Mouse (Mus musculus): Measurements from ENCODE around the gene Ppt2. TPM values are rescaled to one million over a fixed set of nuclear protein-coding genes. Genes with fewer than 3 reads are reported as not detected.

Gene Ppt2
- polyA plus RNA-seq, 1 experiment from 2014 or later: 23.9 TPM

GRCm38 (mm10) chr17:34578070-34578469, 50.2 kb downstream of the Ppt2 start:
- no peak for ATAC-seq (ENCODE audit: low read depth)
- Histone ChIP-seq H3K9ac (ENCODE audit: low read length) (no peak overlapping the region), H3K4me2 (ENCODE audit: low read depth, low read length) (no peak overlapping the region), H3K4me3 (ENCODE audit: low read length) (no peak overlapping the region), H3K4me1 (replicated peaks; ENCODE audit: control insufficient read depth, insufficient read depth, low read length) (no peaks in the 10 kb centered on the region), H3K27me3 (ENCODE audit: control insufficient read depth, insufficient read depth, low read depth, low read length) (no peaks in the 10 kb centered on the region), H3K9me3 (ENCODE audit: control insufficient read depth, low read length) (no peaks in the 10 kb centered on the region), H3K27ac (ENCODE audit: low read length) (no peak overlapping the region), H3K36me3 (ENCODE audit: control insufficient read depth, insufficient read depth, low read length) (no peaks in the 10 kb centered on the region)
- 93% methylated on average over 3 of the region's 3 CpGs for WGBS

- H3K27me3 ChIP-seq (ENCODE audit: control insufficient read depth, insufficient read depth, low read depth, low read length): no peaks in the 10 kb centered on the region
- no peak for ATAC-seq (ENCODE audit: low read depth)
- WGBS: 46% methylated on average over 5 of the region's 5 CpGs
- H3K36me3 ChIP-seq (ENCODE audit: control insufficient read depth, insufficient read depth, low read length): no peaks in the 10 kb centered on the region
- no peaks in the 10 kb centered on the region for H3K4me1 ChIP-seq (replicated peaks; ENCODE audit: control insufficient read depth, insufficient read depth, low read length)
- H3K9ac ChIP-seq (ENCODE audit: low read length): no peak overlapping the region
- H3K4me2 ChIP-seq (ENCODE audit: low read depth, low read length): no peak overlapping the region
- H3K9me3 ChIP-seq (ENCODE audit: control insufficient read depth, low read length): no peaks in the 10 kb centered on the region
- H3K4me3 ChIP-seq (ENCODE audit: low read length): no peak overlapping the region
- no peak overlapping the region for H3K27ac ChIP-seq (ENCODE audit: low read length)
Observed at GRCm38 (mm10) chr17:34576577-34576976, 51.7 kb downstream of the Ppt2 start.

- no peaks in the 10 kb centered on the region for H3K4me1 ChIP-seq (replicated peaks; ENCODE audit: control insufficient read depth, insufficient read depth, low read length)
- H3K4me2 ChIP-seq (ENCODE audit: low read depth, low read length): no peak overlapping the region
- no peaks in the 10 kb centered on the region for H3K36me3 ChIP-seq (ENCODE audit: control insufficient read depth, insufficient read depth, low read length)
- H3K27me3 ChIP-seq (ENCODE audit: control insufficient read depth, insufficient read depth, low read depth, low read length): no peaks in the 10 kb centered on the region
- 15% methylated on average over 15 of the region's 15 CpGs for WGBS
- H3K9me3 ChIP-seq (ENCODE audit: control insufficient read depth, low read length): no peaks in the 10 kb centered on the region
- no peak overlapping the region for H3K9ac ChIP-seq (ENCODE audit: low read length)
- no peak overlapping the region for H3K4me3 ChIP-seq (ENCODE audit: low read length)
- no peak for ATAC-seq (ENCODE audit: low read depth)
- H3K27ac ChIP-seq (ENCODE audit: low read length): no peak overlapping the region
Observed at GRCm38 (mm10) chr17:34572361-34572760, 55.9 kb downstream of the Ppt2 start.

- no peak overlapping the region for H3K4me2 ChIP-seq (ENCODE audit: low read depth, low read length)
- H3K9ac ChIP-seq (ENCODE audit: low read length): no peak overlapping the region
- 11% methylated on average over 5 of the region's 5 CpGs for WGBS
- H3K27me3 ChIP-seq (ENCODE audit: control insufficient read depth, insufficient read depth, low read depth, low read length): no peaks in the 10 kb centered on the region
- no peak for ATAC-seq (ENCODE audit: low read depth)
- H3K36me3 ChIP-seq (ENCODE audit: control insufficient read depth, insufficient read depth, low read length): no peaks in the 10 kb centered on the region
- no peak overlapping the region for H3K27ac ChIP-seq (ENCODE audit: low read length)
- H3K4me1 ChIP-seq (replicated peaks; ENCODE audit: control insufficient read depth, insufficient read depth, low read length): no peaks in the 10 kb centered on the region
- H3K4me3 ChIP-seq (ENCODE audit: low read length): no peak overlapping the region
- no peaks in the 10 kb centered on the region for H3K9me3 ChIP-seq (ENCODE audit: control insufficient read depth, low read length)
Observed at GRCm38 (mm10) chr17:34571875-34572274, 56.4 kb downstream of the Ppt2 start.

- no peaks in the 10 kb centered on the region for H3K36me3 ChIP-seq (ENCODE audit: control insufficient read depth, insufficient read depth, low read length)
- no peak overlapping the region for H3K27ac ChIP-seq (ENCODE audit: low read length)
- no peaks in the 10 kb centered on the region for H3K27me3 ChIP-seq (ENCODE audit: control insufficient read depth, insufficient read depth, low read depth, low read length)
- WGBS: 63% methylated on average over 4 of the region's 4 CpGs
- no peak overlapping the region for H3K4me2 ChIP-seq (ENCODE audit: low read depth, low read length)
- no peak for ATAC-seq (ENCODE audit: low read depth)
- H3K9ac ChIP-seq (ENCODE audit: low read length): no peak overlapping the region
- no peaks in the 10 kb centered on the region for H3K9me3 ChIP-seq (ENCODE audit: control insufficient read depth, low read length)
- H3K4me1 ChIP-seq (replicated peaks; ENCODE audit: control insufficient read depth, insufficient read depth, low read length): peaks cover 3% of the 10 kb centered on the region; the same call in 1 of the 2 replicates
- no peak overlapping the region for H3K4me3 ChIP-seq (ENCODE audit: low read length)
Observed at GRCm38 (mm10) chr17:34569919-34570318, 58.4 kb downstream of the Ppt2 start.

GRCm38 (mm10) chr17:34568421-34568820, 59.9 kb downstream of the Ppt2 start:
- no peak overlapping the region for H3K4me3 ChIP-seq (ENCODE audit: low read length)
- peaks cover 10% of the 10 kb centered on the region for H3K4me1 ChIP-seq (replicated peaks; ENCODE audit: control insufficient read depth, insufficient read depth, low read length)
- H3K27ac ChIP-seq (ENCODE audit: low read length): no peak overlapping the region
- no peak overlapping the region for H3K9ac ChIP-seq (ENCODE audit: low read length)
- 64% methylated on average over 13 of the region's 13 CpGs for WGBS
- H3K36me3 ChIP-seq (ENCODE audit: control insufficient read depth, insufficient read depth, low read length): no peaks in the 10 kb centered on the region
- no peak for ATAC-seq (ENCODE audit: low read depth)
- no peaks in the 10 kb centered on the region for H3K27me3 ChIP-seq (ENCODE audit: control insufficient read depth, insufficient read depth, low read depth, low read length)
- no peaks in the 10 kb centered on the region for H3K9me3 ChIP-seq (ENCODE audit: control insufficient read depth, low read length)
- no peak overlapping the region for H3K4me2 ChIP-seq (ENCODE audit: low read depth, low read length)

GRCm38 (mm10) chr17:34567311-34567710, 61.0 kb downstream of the Ppt2 start:
- no peaks in the 10 kb centered on the region for H3K36me3 ChIP-seq (ENCODE audit: control insufficient read depth, insufficient read depth, low read length)
- H3K27me3 ChIP-seq (ENCODE audit: control insufficient read depth, insufficient read depth, low read depth, low read length): no peaks in the 10 kb centered on the region
- no peak overlapping the region for H3K27ac ChIP-seq (ENCODE audit: low read length)
- 44% methylated on average over 9 of the region's 9 CpGs for WGBS
- ATAC-seq (ENCODE audit: low read depth): no peak
- H3K9me3 ChIP-seq (ENCODE audit: control insufficient read depth, low read length): no peaks in the 10 kb centered on the region
- H3K4me1 ChIP-seq (replicated peaks; ENCODE audit: control insufficient read depth, insufficient read depth, low read length): peaks cover 10% of the 10 kb centered on the region
- no peak overlapping the region for H3K9ac ChIP-seq (ENCODE audit: low read length)
- H3K4me3 ChIP-seq (ENCODE audit: low read length): no peak overlapping the region
- no peak overlapping the region for H3K4me2 ChIP-seq (ENCODE audit: low read depth, low read length)

Other genes with a start within 250 kb of the Ppt2 start
- gene BC051142, start 229.7 kb downstream of the Ppt2 start, polyA plus RNA-seq (2015; fragmentation: Nextera tagmentation; extraction: Ambion mirVana): 0.44 TPM in 1 of 2 replicates, not detected in the other
- not detected in 2 replicates for gene Btnl4, start 151.2 kb downstream of the Ppt2 start, polyA plus RNA-seq (2015; fragmentation: Nextera tagmentation; extraction: Ambion mirVana)
- gene Btnl6, start 111.2 kb downstream of the Ppt2 start, polyA plus RNA-seq (2015; fragmentation: Nextera tagmentation; extraction: Ambion mirVana): not detected in 2 replicates
- gene Notch4, start 64.2 kb downstream of the Ppt2 start, polyA plus RNA-seq (2015; fragmentation: Nextera tagmentation; extraction: Ambion mirVana): 9.2 and 10.2 TPM in 2 replicates
- gene Gpsm3, start 38.7 kb downstream of the Ppt2 start, polyA plus RNA-seq (2015; fragmentation: Nextera tagmentation; extraction: Ambion mirVana): 15.4 and 18.3 TPM in 2 replicates
- gene Pbx2, start 37.2 kb downstream of the Ppt2 start, polyA plus RNA-seq (2015; fragmentation: Nextera tagmentation; extraction: Ambion mirVana): 8.5 and 11.4 TPM in 2 replicates
- gene Ager, start 30.6 kb downstream of the Ppt2 start, polyA plus RNA-seq (2015; fragmentation: Nextera tagmentation; extraction: Ambion mirVana): 379 and 478 TPM in 2 replicates
- gene Rnf5, start 24.8 kb downstream of the Ppt2 start, polyA plus RNA-seq (2015; fragmentation: Nextera tagmentation; extraction: Ambion mirVana): 128 and 129 TPM in 2 replicates
- gene Agpat1, start 24.2 kb downstream of the Ppt2 start, polyA plus RNA-seq (2015; fragmentation: Nextera tagmentation; extraction: Ambion mirVana): 52.1 and 56.0 TPM in 2 replicates
- gene Egfl8, start 12.5 kb downstream of the Ppt2 start, polyA plus RNA-seq (2015; fragmentation: Nextera tagmentation; extraction: Ambion mirVana): 3.8 and 4.7 TPM in 2 replicates
- gene Prrt1, start 1.0 kb upstream of the Ppt2 start, polyA plus RNA-seq (2015; fragmentation: Nextera tagmentation; extraction: Ambion mirVana): 0.13 and 0.53 TPM in 2 replicates
- 15.2 and 17.5 TPM in 2 replicates for gene Fkbpl, start 16.3 kb upstream of the Ppt2 start, polyA plus RNA-seq (2015; fragmentation: Nextera tagmentation; extraction: Ambion mirVana)
- gene Atf6b, start 18.6 kb upstream of the Ppt2 start, polyA plus RNA-seq (2015; fragmentation: Nextera tagmentation; extraction: Ambion mirVana): 77.5 and 80.0 TPM in 2 replicates
- gene Tnxb, start 42.0 kb upstream of the Ppt2 start, polyA plus RNA-seq (2015; fragmentation: Nextera tagmentation; extraction: Ambion mirVana): 0.62 and 1.1 TPM in 2 replicates
- gene C4b, start 115.4 kb upstream of the Ppt2 start, polyA plus RNA-seq (2015; fragmentation: Nextera tagmentation; extraction: Ambion mirVana): 0.14 and 0.70 TPM in 2 replicates
- gene Cyp21a1, start 176.1 kb upstream of the Ppt2 start, polyA plus RNA-seq (2015; fragmentation: Nextera tagmentation; extraction: Ambion mirVana): not detected in 2 replicates
- gene Stk19, start 208.4 kb upstream of the Ppt2 start, polyA plus RNA-seq (2015; fragmentation: Nextera tagmentation; extraction: Ambion mirVana): 30.7 and 31.2 TPM in 2 replicates
- 61.4 and 65.0 TPM in 2 replicates for gene Dxo, start 208.5 kb upstream of the Ppt2 start, polyA plus RNA-seq (2015; fragmentation: Nextera tagmentation; extraction: Ambion mirVana)
- gene Skiv2l, start 221.7 kb upstream of the Ppt2 start, polyA plus RNA-seq (2015; fragmentation: Nextera tagmentation; extraction: Ambion mirVana): 47.8 and 49.9 TPM in 2 replicates
- gene Nelfe, start 221.9 kb upstream of the Ppt2 start, polyA plus RNA-seq (2015; fragmentation: Nextera tagmentation; extraction: Ambion mirVana): 94.4 and 96.0 TPM in 2 replicates
- 1.8 and 7.3 TPM in 2 replicates for gene Cfb, start 234.0 kb upstream of the Ppt2 start, polyA plus RNA-seq (2015; fragmentation: Nextera tagmentation; extraction: Ambion mirVana)

Measured in lung, embryonic 16.5 days (tissue).